Mouse (Mus musculus): ENCODE data around the gene Sobp. TPM values are rescaled to one million over a fixed set of nuclear protein-coding genes. Genes with fewer than 3 reads are reported as not detected.

Sobp gene
- total and polyA plus RNA-seq, 3 experiments = 4.9 to 5.1 (median 5.1) TPM

DNA sequence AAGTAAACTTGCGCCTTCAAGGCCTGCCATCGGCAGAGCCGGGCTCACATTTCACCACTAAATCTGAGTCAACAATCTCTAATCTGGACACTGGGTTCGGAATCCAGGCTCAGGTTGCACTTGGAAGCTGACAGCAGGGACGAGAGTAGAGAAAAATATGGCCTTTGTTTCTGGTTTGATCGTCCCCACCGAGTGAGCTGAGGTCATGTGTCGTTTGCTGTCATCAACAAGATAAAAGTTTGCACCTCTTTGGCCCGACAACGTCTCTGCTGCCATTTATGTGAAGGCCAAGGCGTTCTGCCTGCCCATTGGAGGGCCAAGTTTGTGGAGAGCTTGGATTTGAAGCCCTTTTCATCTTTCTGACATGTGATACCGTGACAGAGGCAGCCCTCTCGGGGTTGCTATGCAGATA, 178.8 kb downstream of the Sobp start:
- DNase-seq = peak; percentile 38

DNA sequence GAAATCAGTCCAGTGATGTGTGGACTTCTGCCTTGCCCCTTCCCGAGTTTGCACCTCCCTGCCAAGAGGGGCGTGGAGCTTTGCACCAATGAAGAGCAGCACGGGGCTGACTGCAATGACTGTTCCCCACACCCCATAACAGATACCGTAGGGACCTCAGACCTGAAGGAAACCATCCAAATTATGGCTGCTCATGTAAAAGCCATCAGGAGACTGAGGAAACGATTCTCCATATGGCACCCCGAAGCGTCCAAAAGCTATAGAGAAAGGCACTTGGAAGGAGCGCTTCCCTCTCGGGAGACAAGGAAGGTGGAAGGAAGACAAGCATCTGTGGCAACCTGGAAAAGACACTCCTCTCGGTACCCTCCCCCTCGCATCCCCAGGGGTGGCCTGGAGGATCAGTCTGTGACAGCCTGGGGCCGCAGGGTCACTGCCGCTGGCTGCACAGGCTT, 180.0 kb downstream of the Sobp start:
- DNase-seq = no peak

DNA sequence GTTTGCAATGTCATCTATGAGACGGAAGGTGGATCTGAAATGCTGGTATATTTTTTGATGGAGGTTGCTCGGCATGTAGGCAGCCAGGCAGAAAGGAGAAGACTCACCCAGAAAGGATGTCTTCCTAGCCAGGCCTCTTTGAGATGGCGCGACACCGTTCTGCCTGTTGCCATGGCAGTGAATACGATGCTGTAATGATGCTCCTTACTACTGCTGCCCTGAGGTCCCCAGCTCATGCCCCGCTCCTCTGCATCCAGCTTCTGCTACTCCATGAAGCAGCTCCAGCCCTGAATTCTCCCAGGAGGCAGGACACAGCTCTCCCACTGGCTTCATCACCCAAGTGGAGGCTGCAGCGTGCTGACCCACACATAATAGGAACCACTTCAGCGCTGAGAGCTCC, 183.3 kb downstream of the Sobp start:
- DNase-seq = no peak

DNA sequence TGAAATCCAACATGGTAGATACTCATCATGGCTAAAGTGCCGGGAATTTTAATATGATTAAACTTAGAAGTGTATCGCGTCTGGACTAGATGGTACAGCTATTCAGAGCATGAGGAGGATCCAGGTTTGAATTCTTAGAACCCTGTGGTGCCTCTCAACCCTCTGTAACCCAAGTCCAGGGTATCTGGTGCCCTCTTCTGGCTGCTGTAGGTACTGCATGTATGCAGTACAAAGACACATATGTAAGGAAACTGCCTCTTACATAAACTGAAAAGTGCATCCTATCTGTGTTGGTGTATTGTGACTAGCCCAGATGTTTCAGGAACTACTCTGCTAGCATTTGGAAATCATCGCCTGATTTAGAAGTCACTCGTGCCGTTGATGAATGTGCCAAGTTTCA, 184.4 kb downstream of the Sobp start:
- DNase-seq = peak; percentile 55

DNA sequence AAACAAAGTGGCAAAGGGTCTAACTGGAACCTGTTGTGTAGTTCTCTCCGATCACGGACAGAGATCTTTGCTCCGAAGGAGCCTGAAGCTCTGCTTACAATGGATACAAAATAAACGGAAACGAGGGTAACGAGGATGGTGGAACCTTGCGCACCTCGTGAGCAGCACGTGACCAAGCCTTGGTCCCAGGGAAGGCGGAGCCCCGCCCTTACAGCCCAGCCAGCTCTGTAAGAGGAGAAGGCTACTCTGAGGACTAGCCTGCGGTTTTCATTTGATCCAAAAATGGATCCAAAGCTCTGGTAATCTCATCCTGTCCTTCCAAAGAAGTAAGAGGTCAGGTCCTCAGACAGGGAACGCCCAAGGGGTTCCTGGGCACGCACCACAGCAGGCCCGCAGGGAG, 185.7 kb downstream of the Sobp start:
- DNase-seq = no peak

DNA sequence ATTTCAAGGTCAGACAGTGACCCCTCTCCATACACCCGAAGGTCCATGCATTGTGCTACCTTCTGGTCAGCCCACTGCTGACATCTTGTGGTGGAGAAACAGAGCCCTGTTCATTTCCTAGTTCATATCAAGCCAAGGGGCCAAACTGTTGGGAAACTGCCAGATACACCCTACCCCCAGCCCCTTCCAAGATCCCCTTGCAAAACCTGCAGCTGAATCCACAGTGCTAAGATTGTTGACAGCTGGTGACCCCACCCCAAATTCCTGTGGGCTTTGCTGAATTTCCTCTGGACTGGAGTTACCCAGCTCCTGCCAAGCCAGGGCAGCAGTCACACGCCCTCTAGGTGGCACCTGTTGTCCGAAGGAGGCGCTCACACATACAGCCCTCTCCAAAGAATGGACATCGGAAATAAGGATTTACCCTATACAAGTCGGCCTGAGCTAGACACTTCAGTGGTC, 186.7 kb downstream of the Sobp start:
- DNase-seq = peak; percentile 67

DNA sequence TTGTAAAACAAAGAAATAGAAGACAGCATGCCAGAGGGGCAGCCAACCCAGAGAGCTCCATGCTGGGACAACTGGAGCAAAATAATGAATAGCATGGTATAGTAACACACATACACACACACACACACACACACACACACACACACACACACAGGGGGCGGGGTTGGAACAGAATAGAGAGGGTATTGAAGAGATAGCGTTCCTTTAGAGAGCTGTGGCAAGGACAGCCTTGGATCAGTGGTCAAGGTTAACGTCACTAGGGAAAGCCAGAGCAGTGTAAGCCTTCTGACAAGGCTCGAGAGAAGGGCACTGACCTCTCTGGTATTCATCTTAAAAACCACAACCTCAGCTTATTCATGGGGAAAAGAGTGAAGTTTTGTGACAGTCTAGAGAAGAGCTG, 189.4 kb downstream of the Sobp start:
- DNase-seq = peak; percentile 75

DNA sequence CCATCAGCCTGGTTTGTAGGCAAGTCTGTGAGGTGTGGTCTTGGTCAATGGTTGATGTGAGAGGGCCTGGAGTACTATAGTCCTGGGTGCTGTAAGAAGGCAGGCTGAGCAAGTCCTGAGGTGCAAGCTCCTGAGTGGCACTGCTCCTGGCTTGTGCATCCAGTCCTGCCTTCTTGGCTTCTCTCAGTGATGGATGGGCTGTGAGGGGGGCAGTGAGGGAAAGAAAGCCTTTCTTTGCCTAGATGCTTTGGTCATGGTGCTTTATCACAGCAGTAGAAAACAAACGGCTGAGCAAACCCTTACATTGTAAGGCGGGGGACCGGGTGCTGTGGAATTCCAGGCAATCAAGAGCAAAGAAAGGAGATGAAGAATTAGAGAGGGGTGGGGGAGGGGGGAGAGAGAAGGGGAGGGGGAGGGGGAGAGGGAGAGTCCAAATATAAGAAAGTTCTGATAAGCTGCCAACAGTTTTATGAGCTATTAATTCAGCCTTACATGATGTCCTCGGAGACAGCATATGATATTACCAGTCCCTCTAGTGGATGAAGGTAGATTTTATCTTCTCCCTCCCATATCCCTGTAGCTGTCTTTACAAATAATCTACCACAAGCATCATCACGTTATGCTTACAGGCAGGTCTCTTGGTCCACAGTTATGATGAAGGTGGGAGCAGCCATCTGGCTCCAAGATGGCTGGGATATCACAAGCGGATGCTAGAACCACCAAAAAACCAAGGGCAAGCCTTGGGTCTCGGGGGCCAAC, 193.2 kb downstream of the Sobp start:
- no peak for DNase-seq

DNA sequence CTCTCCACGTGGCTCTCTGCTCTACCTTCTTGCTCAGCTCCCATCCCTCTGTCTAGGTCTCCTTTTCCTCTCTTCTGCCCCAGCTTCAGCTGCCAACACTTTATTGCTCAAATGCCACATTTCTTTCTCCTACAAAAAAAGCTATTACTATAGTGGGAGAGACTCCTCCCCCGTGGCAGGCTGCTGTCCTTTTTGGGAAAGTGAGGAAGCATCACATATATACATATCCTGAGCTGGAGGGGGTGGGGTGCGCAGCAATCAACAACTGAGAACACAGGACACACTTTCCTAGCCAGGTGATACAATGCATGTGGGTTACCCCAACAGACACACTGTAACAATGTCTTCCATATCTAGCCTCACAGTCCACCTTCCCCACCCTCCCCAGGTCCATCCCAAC, 196.0 kb downstream of the Sobp start:
- DNase-seq = no peak

DNA sequence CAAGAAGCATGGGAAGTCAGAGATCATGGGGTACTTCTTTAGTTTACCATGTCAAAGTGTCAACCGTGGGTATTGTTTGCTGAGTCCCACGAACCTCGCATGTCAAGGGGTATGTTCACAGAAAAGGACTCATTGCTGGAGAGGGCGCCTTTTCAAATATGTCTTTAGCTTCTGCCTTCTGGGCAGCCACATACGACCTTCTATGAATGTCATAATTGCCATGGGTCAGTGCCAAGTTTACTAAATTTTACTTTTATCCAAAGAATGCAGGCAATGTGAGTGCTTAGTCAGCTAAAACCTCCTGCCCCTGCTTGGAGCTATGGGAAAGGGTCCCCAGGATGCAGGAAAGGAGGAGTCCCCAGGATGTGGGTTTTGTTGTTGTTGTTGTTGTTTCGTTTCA, 197.8 kb downstream of the Sobp start:
- peak; percentile 34 for DNase-seq

DNA sequence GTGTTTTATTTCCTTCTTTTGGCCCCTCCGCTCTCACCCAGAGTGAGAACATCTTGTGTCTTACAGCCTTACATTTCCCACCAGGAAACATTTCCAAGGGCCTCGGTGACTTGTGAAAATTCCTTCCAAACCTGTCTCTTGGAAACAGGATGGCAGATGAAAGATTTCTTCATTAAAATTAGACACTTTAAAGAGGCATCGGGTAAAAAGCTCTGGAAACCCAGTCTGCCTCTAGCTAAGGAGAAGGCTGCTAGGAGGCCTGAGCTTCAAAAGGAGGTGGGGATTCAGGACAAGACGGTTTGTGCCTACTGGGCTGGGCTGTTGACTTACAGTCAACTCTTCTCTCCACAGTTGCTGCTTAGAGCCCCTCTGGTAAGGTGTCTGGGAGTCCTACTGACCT, 200.8 kb downstream of the Sobp start:
- DNase-seq = no peak

DNA sequence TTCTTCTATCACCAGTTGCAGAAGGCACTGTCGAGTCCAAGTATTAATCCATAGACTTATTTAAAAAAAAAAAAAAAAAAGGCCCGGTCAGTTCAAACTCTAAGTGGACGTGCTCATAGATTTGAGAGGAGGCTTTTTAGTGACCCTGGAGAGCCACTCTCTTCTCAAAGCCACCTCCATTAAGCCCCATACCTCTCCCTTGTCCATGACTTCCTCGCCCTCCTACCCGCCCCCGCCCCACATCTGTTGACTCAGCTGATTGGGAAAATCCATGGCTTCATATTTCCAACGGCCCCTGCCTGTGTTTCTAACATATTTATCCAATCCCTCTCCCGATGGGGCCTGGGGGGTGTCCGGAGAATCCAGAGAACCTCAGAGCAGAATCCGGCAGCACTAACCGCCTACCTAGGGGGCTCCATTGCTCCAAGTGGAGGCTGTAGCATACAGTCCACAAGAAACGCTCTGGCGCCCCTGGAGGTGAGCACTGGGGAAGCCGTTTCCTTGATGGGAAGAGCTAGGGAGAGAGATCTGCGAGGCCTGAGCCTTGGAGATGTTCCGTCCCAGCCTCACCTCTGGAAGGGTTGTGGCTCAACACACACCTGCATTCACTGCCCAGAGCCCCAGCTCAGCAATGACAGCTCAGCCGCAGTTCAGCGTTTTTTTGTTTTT, 201.7 kb downstream of the Sobp start:
- peak; percentile 73 for DNase-seq

DNA sequence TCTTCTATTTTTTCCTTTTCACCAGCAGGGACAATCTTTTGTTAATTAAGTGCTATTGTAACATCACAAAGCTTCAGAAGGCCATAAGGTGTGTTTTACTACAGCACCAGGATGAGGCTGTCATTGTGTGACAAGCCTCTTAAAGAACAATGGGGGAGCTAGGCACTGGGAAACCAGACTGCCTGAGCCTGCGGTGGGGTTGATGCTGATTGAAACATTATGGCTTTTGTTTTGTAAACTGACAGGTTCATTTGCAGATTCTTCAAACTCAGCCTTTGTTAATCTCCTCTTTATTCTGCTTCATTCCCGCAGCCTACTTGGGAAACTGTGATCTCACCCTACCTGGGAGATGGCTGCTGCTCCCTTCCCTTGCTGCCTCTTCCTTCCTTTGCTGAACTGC, 206.0 kb downstream of the Sobp start:
- no peak for DNase-seq

DNA sequence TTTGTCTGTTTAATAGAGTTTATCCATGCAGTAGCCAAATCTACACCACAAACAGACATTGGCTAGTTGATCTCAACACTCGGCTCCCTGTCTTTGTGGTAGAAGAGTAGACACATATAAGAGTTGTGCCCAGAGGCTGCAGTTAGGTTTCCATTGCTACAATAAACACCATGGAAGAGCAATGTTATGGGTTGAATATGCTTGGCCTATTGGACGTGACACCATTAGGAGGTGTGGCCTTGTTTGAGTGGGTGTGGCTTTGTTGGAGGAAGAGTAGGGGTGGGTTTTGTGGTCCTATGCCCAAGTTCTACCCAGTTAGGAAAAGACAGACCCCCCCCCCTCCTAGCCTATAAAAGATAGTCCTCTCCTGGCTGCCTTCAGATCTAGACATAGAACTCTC, 211.3 kb downstream of the Sobp start:
- no peak for DNase-seq

DNA sequence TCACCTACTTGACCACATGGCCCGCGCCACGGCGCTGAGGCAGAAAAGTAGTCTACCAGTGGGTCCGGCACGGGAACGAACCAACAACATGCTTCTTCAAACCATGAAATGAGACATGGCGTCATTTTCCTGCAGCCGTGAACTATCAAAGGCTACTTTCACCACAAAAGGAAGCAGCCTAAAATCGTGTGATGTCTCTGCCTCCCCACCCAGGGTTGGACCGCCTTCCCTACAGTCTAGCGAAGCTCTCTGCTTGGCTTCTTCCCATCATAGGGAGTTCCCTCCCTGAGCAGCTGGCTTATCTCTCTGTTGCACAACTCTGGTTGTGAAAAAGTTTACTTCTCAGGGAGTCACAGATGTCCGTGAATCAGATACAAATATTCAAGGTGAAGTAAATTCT, 211.7 kb downstream of the Sobp start:
- peak; percentile 17 for DNase-seq

DNA sequence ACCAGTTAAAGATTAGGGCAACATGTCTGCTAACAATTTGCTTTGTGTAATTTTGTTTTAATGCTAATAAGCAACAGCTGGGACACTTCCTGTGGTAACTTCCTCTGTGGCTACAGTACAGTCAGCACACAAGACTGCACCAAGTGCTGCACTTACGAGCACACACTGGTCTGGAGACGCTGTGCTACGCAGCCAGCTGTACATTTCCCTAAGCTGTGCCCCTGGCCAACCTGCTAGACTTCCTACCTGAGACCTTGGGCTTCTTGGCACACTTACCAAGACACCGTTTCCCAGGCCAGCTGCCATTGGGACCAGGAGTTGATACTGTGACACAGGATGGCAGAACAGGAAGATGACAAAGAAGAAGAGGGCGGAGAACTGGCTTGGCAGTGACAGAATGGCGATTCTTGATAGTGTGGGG, 212.1 kb downstream of the Sobp start:
- DNase-seq = no peak

DNA sequence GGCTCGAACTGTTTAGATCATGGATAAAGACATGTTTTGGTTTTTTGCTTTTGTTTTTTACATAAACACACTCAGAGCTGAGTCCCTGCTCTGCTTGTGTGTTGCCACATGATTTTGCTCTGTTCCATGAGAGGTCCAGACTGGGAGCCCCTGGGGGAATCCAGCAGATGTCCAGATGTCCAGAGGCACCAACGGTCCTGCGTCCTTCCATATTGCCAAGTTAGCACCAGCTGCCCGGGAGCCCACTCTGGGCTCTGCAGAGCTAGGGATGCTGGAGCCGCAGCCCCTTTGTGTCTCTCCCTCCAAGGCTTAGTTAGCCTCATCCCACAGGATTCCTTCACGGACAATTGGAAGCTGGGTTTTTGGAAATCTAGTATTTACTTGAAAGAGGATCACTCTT, 212.6 kb downstream of the Sobp start:
- DNase-seq = no peak

DNA sequence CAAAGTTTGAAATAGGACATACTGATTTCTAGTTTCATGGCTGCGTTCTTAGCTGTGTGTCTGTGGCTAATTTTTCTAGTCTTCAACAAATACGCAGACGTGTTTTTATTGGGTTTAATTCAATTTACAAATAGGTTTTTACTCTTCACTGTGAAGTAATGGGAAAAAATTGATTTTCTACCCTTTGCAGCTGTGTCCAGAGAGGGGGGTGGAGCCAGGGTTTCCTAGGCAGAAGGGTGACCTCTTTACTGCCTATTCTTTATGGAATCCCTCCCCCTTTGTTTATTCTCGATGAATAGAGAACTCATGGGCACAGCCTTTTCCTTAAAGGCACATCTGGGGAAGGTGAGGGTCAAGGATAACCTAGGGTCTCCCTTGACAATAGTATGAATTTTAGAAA, 215.6 kb downstream of the Sobp start:
- no peak for DNase-seq

DNA sequence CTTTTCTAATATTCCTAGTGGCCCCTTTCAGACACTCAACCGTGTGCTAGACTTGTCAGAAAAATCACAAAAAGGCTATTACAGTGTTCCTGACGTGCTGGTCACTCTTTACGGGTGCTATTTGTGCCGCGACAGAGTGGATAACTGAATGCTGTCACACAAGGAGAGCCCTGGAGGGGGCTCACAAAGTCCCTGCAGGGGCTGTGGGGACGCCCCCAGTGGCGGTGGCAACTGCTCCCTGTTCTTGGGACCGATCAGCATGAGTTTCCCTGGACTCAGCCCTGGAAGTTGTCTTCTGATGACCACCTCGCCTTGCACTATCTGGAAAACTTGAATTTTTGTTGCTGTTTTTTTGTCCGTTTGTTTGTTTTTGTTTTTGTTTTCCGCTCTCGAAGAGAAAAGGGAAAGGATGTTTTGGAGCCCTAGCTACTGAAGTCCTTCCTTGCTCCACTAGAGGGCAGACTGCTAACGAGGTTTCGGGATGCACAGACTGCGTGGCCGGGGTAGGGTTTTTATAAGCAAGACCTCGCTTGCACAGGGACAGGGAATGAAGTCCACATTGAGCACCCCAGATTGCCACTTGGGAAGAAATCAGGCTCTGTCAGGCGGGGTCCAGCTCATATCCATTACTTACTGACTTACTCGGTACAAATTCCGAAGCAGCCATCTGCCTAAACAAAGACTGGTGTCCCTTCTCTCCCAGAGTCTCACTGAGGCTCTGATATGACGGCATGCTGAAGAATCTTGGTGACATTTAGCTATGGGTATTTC, 216.3 kb downstream of the Sobp start:
- DNase-seq = peak; percentile 76

DNA sequence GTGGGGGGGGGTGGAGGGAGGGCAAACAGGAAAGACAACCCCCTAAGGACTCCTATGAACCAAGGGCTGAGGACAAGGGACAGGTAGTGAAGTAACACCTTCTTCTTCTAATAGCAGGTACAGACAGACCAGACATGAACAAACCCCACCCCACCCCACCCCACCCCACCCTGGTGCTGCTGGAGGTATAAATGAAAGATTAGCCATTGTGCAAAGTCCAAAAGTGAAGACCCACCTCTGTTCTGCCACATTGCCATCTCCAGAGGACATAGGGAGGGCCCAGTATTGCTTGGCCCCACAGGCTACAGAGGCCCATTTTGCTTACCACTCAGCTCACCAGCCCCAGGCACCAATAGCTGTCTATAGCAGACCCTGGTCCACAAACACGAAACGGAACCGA, 219.1 kb downstream of the Sobp start:
- no peak for DNase-seq

DNA sequence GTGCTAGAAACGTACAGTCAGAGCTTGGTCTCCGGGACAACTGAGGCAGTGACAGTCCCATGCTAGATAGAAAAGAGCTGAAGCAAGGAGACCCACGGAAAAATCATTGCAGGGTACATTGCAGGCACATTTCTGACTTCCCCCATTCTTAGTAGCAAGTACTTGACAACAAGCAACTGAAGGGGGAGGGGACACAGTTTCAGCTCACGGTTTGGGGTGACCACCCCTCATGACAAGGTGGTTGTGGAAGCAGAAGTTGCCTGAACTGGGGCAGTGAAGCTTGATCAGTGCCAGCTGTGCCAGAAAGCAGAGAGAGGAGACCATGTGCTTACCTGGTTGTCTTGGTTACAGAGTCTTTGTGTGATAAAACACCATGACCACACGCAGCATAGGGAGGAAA, 220.7 kb downstream of the Sobp start:
- DNase-seq = no peak

Measured in adrenal gland, adult 2 months (tissue).